Mouse (Mus musculus) adrenal gland, postnatal 4 days (tissue): ENCODE measurements around the gene Zc3h12c. TPM values are rescaled to one million over a fixed set of nuclear protein-coding genes. Genes with fewer than 3 reads are reported as not detected.

Experiments used
- DNase-seq, 2 experiments: peaks; one replicate each; pipeline ENCODE4 v3.0.0; 2021 to 2022; ENCODE audit warnings: low spot score in 2 of 2, mixed read lengths in 2 of 2
- total RNA-seq, 2 experiments: library from RNA; stranded (reverse); gene quantifications; 2 replicates each; pipeline ENCODE4 v1.2.3; 2021

Zc3h12c gene
- total RNA-seq, 2 experiments from 2014 or later, result 19.8 to 21.2 TPM

DNA sequence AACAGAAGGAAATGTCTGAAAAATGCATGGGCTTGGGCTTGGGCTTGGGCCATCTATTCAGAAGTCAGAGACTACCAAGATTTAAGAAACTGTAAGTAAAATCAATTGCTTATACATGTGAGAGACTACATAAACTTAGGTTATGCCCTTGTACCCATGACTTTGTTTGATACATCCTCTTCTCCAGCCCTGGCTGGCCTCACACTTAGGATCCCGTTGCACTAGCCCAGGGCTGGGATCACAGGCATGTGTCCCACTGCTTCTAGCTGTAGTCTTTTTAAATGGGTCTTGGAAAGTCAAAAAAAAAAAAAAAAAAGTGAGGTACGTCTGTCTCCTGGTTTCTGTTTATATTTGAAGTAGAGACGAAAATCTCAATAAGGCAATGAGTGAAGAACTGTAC, 1.3 kb downstream of the Zc3h12c start:
- no peak for DNase-seq

DNA sequence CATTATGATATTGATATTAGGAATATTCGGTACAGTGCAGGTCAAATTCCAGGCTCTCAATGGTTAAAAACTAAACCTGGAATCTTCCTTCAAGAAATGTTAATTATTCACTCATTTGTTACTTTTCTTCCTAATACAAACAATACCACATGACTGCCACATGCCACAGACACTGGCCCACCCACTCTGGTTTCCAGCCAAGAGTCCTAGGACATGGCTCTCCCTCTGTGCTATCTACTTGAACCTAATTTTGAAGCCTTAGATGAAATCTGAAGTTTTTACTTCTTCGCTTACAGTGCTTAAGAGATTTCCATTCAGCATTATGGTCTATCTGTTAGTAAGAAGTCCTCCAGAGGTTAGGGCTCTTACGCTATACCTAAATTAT, 2.7 kb downstream of the Zc3h12c start:
- DNase-seq, result no peak

DNA sequence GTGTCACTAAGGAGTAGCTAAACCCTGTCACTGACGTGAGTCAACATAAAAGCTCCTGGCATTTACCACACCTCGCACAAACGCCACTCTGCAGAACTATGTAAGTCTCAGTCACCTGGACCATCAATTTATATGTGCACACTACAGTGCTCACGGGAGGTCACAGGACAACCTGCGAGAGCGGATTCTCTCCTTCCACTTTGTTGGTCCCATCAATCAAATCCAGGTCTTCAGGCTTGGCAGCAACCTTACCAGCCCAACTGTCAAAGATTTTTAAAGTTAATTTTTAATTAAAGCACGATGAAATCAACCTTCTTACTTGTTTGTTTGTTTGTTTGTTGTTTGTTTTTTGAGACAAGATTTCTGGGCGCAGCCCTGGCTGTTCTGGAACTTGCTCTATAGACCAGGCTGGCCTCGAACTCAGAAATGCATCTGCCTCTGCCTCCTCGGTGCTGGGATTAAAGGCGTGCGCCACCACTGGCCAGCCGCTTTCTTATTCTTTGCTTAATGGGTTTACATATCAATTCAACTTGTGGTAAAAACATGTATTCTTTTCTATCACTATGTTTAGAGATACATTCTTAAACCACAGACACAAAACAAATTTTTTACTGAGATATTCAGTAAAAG, 3.2 kb downstream of the Zc3h12c start:
- no peak for DNase-seq

DNA sequence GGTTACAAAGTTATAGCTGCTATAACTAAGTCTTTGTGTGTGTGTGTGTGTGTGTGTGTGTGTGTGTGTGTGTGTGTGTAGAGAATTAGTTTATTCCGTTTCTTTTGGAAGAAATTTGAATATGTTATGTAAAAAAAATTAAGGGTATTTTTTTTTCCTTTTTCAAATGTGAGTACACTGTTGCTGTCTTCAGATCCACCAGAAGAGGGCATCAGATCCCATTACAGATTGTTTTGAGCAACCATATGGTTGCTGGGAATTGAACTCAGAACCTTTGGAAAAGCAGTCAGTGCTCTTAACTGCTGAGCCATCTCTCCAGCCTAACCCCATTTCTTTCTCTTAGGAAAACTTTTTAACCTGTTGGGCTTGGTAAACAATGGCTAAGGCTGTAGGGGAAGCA, 7.9 kb downstream of the Zc3h12c start:
- no peak for DNase-seq

DNA sequence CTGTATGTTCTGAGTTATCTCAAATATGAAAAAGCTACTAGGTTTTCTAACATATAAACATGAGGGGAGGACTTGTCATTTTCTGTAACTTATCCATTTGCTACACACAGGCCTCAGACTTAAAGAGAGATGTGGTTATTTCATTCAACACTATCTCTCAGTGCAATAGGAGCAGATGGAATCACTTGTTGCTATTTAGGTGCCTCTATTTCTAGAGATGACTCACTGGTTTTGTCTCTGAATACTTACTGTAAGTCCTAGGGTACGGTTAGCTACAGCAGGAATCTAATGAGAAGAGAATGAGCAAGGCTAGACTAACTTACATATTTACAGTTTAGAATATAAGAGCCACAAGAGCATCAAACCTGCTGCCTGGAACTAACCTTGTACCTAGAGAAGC, 9.8 kb downstream of the Zc3h12c start:
- DNase-seq, result no peak

DNA sequence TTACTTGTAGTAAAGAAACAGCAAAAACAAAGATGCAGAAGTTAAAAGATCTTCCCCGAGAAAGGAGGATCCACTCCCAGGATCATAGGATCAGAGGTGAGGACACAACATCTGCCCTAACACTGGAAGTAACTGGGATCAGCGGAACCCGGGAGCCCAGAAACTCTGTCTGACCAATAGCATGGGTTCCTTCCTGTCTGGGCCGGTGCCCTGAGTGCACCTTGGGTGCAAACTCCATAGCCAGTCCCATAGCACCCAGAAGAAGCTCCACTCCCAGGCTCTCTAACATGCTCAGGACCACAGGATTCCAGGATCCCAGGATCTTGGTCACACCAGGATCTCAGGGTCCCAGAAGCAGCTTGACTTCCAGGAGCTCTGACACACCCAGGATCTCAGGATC, 13.0 kb downstream of the Zc3h12c start:
- no peak for DNase-seq

DNA sequence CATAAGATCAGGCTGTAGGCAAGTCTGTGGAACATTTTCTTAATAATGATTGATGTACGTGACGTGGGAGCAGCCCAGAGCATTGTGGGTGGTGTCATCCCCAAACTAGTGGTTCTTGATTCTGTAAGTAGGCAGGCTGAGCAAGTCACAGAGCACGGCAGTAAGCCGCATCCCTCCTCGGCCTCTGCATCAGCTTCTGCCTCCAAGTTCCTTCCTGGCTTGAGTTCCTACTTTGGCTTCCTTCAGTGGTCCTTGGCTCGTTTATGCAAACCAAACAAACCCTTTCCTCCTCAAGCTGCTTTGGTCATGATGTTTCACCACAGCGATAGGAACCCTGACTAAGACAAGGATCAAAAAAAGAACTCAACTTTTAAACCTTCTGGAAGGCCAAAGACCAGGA, 14.1 kb downstream of the Zc3h12c start:
- DNase-seq, result no peak

DNA sequence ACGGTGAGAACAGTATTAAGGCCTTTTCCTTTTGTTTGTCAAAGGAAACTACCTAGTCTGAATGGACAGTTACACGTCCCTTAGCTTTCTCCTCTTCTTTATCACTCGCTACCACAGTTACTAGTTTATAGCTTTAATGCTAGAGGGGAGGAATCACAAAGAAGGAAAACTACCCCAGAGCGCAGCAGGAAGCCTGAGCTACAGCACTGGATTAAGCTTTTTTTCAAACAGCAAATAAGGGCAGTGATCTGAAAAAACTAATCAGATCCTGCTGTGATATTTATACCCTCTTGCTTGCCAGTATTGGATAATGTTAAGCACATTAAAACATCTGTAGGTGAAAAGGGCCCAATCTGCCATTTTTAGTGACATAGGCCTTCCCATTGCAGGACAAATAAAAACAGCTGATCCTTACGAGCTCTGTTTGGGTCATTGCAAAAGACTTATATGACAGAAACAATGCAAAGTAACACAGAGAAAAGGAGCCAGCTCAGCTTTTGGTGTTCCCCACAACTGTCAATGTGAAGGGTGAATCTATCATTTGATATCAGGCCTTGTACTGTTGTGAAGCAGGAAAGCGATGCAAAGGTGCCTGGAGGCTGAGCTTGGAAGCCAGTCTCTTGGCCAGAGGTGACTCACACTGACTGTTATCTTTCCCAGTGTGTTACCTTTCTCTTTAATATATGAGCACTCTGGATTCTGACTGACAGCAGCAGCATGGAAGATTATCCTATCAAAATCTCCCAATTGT, 16.1 kb downstream of the Zc3h12c start:
- DNase-seq, result no peak

DNA sequence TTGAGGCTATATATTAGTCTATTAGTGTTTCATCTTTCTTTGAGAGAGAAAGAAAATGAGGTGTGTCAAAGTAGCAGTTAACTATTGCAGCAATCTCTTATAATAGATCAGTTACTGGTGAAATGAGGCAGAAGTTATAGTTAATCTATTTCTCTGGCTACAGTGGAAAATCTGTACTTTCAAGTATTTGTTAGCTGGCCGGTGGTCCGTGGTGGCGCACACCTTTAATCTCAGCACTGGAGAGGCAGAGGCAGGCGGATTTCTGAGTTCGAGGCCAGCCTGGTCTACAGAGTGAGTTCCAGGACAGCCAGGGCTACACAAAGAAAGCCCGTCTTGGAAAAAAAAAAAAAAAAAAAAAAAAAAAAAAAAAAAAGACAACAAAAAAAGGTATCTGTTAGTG, 18.6 kb downstream of the Zc3h12c start:
- no peak for DNase-seq

DNA sequence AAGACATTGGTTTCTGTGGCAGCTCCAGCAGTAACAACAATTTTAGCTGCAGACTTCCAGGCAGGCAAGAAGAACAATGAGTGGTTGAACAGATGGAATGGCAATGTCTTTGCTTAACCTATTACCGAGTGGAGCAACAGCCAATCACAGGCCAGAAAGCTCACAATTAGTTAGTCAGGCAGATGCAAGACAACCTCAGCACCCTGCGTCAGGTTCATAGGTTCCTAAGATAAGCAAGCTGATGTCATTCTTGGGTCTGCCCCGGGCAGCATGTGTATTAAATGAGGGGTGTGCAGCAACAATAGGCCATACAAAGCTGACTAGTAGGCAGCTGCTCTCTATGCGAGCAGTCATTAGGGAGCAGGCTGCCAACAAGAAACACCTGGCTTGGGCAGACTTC, 19.1 kb downstream of the Zc3h12c start:
- DNase-seq, result no peak

DNA sequence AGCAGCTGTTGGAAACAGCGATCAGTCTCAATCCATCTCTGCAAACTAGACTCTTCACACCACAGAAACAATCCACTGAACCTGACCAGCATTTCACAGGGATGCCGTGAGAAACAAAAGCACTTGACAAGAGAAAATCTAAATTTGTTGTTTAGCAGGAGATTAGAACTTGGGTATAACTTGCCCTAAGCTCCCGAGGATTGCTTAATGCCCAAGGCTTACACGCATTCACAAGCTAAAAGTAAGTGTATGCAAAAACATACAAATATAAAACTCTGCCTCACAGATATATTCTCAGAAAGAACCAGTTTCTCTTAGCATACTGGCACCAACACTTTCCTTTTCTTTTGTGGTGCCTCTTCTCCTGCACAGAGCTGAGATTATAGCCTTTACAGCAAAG, 19.5 kb downstream of the Zc3h12c start:
- no peak for DNase-seq

DNA sequence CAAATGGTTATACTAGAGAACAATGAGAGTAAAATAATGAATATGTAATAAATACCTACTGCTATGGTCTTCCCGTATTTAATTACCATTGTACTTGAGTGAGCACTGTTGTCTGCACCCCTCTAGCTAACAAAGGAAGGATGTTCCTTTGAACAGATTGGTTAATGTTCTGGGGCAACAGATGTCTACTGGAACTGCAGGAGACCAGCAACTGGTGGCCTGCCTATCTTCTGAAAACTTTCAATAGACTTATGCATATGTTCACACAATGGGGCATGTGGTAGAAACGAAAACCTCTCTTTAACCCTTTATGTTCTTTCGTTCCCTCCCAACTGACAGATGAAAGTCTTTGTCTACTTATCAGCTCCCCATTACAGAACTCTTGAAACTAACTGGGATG, 20.1 kb downstream of the Zc3h12c start:
- no peak for DNase-seq

DNA sequence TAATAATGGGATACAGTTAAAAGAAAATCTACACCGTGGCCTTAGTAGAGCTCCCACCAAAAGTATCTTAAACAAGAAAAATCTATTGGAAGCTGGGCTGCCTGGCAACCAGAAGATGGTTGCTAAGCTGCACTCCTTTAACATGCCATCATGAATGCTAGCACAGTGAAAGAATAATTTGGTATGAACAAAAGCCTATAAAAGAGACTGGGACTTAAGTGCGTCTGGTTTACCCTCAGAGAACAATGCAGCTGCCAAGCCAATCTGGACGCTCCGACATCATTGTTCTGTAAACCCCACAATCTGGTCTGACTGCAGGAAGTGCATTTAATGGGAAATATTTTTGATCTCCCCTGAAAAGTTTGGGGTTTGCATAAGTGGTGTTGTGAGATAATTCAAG, 22.1 kb downstream of the Zc3h12c start:
- no peak for DNase-seq

DNA sequence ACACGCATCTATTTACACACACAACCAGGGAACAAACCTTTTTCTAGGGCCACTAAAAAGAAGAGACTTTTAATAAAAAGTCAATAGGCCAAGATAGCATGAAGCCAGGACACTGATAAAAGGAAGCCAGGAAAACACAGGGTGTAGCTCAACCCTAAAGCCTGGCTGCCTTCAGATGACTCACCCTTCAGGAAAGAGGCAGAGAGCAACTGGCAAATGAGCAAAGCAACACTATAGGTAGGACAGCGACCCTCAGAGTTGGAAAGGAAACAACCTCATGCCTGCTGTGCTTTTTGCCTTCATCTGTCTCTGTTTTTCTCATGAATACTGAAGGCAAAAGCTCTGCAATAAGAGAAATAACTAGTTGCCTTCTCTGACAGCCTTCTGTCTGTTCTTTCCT, 35.6 kb downstream of the Zc3h12c start:
- DNase-seq, result no peak

DNA sequence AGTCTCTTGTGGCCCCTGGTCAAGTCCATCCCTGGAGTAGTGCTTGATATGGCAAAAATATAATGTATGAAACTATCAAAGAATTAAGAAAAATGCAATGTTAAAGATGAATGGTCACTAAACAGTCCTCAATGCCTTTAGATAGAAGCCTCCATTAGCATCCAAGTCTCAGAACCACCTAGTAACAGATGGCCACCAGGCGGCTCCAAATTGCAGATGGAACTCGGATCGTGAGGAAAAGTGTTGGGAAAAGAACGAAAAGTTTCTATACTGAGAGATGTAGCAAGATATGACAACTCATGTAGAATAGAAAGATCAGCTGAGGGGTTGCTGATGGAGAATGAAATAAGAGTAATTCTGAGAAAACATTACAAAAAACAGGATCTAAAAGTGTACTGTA, 38.0 kb downstream of the Zc3h12c start:
- DNase-seq, result no peak

DNA sequence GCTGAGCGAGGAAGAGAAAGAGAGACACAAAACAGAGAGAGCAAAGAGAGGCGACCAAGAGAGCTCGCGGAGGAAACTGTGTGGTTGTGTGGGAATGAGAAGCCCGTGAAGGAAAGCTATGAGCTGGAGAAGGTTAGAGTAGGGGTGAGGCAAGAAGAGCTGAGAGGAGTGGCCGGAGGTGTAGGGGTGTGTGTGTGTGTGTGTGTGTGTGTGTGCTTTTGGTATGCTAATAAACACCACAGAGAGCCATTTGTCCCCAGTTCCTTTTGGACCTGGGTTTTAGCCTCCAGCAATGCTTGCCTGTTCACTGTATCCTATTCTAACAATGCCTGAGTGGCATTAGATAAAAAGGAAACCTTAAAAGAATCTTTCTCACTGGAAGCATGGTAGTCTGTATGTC, 43.1 kb downstream of the Zc3h12c start:
- no peak for DNase-seq

DNA sequence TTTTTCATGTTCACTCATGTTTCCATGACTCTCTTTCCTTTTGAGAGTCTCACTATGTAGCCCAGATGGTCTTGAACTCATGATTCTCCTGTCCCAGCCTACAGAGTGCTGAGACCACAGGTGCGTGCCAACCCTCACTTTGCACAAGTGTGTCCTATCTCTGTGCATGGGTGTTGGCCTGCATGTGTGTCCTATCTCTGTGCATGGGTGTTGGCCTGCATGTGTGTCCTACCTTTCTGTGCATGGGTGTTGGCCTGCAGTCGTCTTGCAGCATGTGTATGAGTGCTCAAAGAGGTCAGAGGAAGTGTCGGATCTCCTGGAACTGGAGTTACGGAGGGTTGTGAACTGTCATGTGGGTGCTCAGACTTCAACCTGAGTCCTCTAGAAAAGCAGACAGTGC, 49.2 kb downstream of the Zc3h12c start:
- no peak for DNase-seq

DNA sequence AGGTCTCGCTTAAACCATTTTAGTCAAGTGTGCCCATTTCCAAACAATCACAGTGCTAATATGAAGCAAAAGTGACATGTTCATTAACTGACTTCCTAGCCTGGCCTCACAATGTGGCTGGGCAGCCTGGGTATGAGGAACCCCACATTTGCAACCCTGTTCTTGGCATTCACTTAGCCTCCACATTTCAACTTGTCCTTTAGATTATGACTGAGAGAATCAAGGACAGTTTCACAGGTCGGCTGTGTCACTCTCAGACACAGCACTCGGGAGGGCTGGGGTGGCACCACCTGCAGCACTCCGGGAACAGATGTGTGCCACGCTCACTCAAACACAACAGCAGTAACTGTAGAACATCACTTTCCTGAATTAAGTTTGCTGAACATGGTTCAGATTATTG, 55.3 kb downstream of the Zc3h12c start:
- no peak for DNase-seq

DNA sequence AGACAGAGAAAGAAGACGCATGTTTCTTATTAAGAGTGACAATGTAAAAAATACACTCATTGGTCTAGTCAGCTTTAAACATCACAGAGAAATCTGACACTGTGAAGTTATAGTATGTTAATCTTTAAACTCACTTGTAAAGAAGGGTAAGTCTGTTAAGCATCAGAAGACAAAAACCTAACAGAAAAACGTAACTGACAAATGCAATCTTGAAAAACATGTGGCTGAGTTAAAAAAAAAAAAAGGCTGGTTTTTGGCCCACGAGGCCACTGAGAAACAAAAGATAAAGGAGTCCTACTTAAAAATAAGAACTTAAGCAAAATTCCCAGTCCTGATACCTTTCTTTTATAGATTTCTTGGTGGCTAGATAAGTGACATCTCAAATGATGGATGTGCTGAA, 57.6 kb downstream of the Zc3h12c start:
- DNase-seq, result no peak

DNA sequence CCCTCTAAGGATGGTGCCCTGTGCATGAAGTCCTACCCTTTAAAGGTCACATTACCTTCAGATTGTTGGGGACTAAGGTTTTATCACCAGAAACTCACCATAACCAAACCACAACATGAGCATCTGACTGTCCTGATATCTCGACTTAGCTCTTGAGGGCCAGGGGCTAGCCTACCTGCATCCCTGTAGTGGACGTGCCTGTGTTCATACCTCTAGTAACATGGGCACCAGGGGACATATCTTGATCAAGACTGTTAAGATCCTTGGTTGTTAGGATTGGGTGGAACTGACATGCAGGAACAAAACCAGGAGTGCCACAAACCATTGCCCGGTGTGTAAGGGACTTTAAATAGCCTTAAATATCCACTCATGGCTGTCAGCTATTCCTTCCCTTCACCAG, 61.2 kb downstream of the Zc3h12c start:
- no peak for DNase-seq

DNA sequence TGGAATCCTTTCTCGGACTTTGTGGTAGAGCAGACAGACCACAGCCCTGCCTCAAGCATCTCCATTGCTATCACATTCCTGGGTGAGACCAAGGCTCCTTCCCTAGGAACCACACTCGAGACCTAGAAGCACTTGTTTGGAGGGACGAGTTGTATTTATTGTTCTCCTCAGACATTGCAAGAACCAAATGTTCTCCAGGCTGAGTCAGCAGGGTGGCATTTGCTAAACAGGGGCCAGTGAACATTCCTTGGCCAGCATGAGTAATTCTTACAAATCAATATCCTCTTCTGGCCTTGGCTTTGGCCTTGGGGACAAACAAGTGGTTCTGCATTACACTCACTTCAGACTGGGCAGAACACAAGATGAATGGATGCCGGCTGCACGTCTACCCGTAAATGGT, 62.9 kb downstream of the Zc3h12c start:
- peak in 1 of 2 experiments; percentile 7 for DNase-seq

DNA sequence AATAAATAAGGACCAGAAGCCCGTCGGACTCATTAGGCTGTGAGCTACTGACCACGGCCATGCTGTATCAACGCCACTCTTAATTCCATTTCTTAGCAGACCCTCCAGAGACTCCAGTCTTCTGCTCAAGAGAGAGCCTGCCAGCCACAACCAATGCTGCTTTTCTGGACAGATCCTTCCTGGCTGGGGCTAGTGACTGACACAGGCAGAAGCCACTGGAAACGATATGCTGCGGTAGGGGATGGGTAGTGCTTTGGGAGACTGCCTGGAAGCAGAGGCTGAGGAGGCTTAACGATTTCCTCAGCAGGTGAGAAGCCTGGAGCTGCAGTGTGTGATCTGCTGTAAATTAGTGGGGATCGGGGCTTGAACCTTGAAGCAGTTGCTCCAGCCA, 64.2 kb downstream of the Zc3h12c start:
- DNase-seq, result no peak
